Mouse (Mus musculus): ENCODE results near the gene Smarcad1.

The Smarcad1 gene

GRCm38 (mm10) chr6:65117540-65117939 is 75.2 kb downstream of the Smarcad1 start:
- no peak for DNase-seq

GRCm38 (mm10) chr6:65126074-65126726 is 83.8 kb downstream of the Smarcad1 start:
- peak; percentile 36 for DNase-seq

GRCm38 (mm10) chr6:65132376-65132775 is 90.0 kb downstream of the Smarcad1 start:
- no peak for DNase-seq

GRCm38 (mm10) chr6:65137802-65138201 is 95.4 kb downstream of the Smarcad1 start:
- no peak for DNase-seq

GRCm38 (mm10) chr6:65138243-65138642 is 95.9 kb downstream of the Smarcad1 start:
- no peak for DNase-seq

- no peak for DNase-seq
Observed at GRCm38 (mm10) chr6:65140082-65140749, 97.8 kb downstream of the Smarcad1 start.

GRCm38 (mm10) chr6:65140750-65141243 is 98.4 kb downstream of the Smarcad1 start:
- DNase-seq, result no peak

GRCm38 (mm10) chr6:65142316-65142715 is 99.9 kb downstream of the Smarcad1 start:
- no peak for DNase-seq

- no peak for DNase-seq
Observed at GRCm38 (mm10) chr6:65144621-65145205, 102.3 kb downstream of the Smarcad1 start, which contains the start of gene Hpgds. TSS of gene Hpgds (minus strand) at chr6:65144908.

GRCm38 (mm10) chr6:65146363-65146762 is 104.0 kb downstream of the Smarcad1 start:
- DNase-seq, result no peak

- DNase-seq, result peak; percentile 10
Observed at GRCm38 (mm10) chr6:65150703-65151102, 108.3 kb downstream of the Smarcad1 start.

GRCm38 (mm10) chr6:65153570-65153969 is 111.2 kb downstream of the Smarcad1 start:
- no peak for DNase-seq

GRCm38 (mm10) chr6:65157042-65157441 is 114.7 kb downstream of the Smarcad1 start:
- no peak for DNase-seq

GRCm38 (mm10) chr6:65159381-65159942 is 117.1 kb downstream of the Smarcad1 start:
- DNase-seq, result no peak

GRCm38 (mm10) chr6:65164137-65164536 is 121.8 kb downstream of the Smarcad1 start:
- DNase-seq, result no peak

- no peak for DNase-seq
Observed at GRCm38 (mm10) chr6:65164977-65165376, 122.6 kb downstream of the Smarcad1 start.

Data from liver (tissue).